Mouse (Mus musculus): ENCODE results near the gene BC030867. TPM values are rescaled to one million over a fixed set of nuclear protein-coding genes. Genes with fewer than 3 reads are reported as not detected.

BC030867 gene
- polyA plus RNA-seq, 1 experiment: 12.0 TPM

GRCm38 (mm10) chr11:102230006-102230741, 18.5 kb upstream of the BC030867 start, which contains the start of gene Hdac5:
Hdac5 (minus strand) TSS chr11:102230166.
- TF ChIP-seq MAX (IDR thresholded peaks at IDR 0.05): no peak
- TF ChIP-seq CEBPB (IDR thresholded peaks at IDR 0.05; ENCODE audit: low read depth): peak; percentile 25
- peak; percentile 94 for TF ChIP-seq USF1 (IDR thresholded peaks at IDR 0.05; ENCODE audit: low read depth)
- H3K27me3 ChIP-seq (ENCODE audit: control insufficient read depth, insufficient read depth, insufficient read length): no peaks in the 10 kb centered on the region
- peak within 1 kb of the TSS; percentile 81 for H3ac ChIP-seq (ENCODE audit: control insufficient read depth, insufficient read length, low read depth)
- H3K79me3 ChIP-seq (ENCODE audit: low read depth): peaks cover 2% of the 10 kb centered on the region
- H3K36me3 ChIP-seq (ENCODE audit: control insufficient read depth, insufficient read depth): no peaks in the 10 kb centered on the region
- no peaks in the 10 kb centered on the region for H3K79me2 ChIP-seq (ENCODE audit: control insufficient read depth, insufficient read depth)
- peak within 1 kb of the TSS; percentile 53 for H3K4me3 ChIP-seq (ENCODE audit: insufficient read depth, poor library complexity, severe bottlenecking)

- Histone ChIP-seq H3K4me3 (ENCODE audit: insufficient read depth, poor library complexity, severe bottlenecking) (no peak overlapping the region), H3K79me3 (ENCODE audit: low read depth) (no peaks in the 10 kb centered on the region), H3K36me3 (ENCODE audit: control insufficient read depth, insufficient read depth) (no peaks in the 10 kb centered on the region), H3K79me2 (ENCODE audit: control insufficient read depth, insufficient read depth) (no peaks in the 10 kb centered on the region), H3K27me3 (ENCODE audit: control insufficient read depth, insufficient read depth, insufficient read length) (no peaks in the 10 kb centered on the region), H3ac (ENCODE audit: control insufficient read depth, insufficient read length, low read depth) (no peak overlapping the region)
- TF ChIP-seq USF1 (IDR thresholded peaks at IDR 0.05; ENCODE audit: low read depth): no peak
- TF ChIP-seq MAX (IDR thresholded peaks at IDR 0.05): no peak
- TF ChIP-seq MYOG (IDR thresholded peaks at IDR 0.05; ENCODE audit: control insufficient read depth, extremely low read depth, insufficient read length): no peak
- no peak for TF ChIP-seq CTCF (IDR thresholded peaks at IDR 0.05; ENCODE audit: control insufficient read depth, insufficient read depth, insufficient read length)
- TF ChIP-seq FOSL1 (IDR thresholded peaks at IDR 0.05; ENCODE audit: insufficient read depth, low read length, poor library complexity, severe bottlenecking): no peak
These were observed 12.7 kb upstream of the BC030867 start for GRCm38 (mm10) chr11:102236022-102236421.

- no peaks in the 10 kb centered on the region for H3K27me3 ChIP-seq (ENCODE audit: control insufficient read depth, insufficient read depth, insufficient read length)
- no peak for TF ChIP-seq CEBPB (IDR thresholded peaks at IDR 0.05; ENCODE audit: low read depth)
- no peak for TF ChIP-seq CTCF (IDR thresholded peaks at IDR 0.05; ENCODE audit: control insufficient read depth, insufficient read depth, insufficient read length)
- no peak for TF ChIP-seq MYOG (IDR thresholded peaks at IDR 0.05; ENCODE audit: control insufficient read depth, extremely low read depth, insufficient read length)
- TF ChIP-seq FOSL1 (IDR thresholded peaks at IDR 0.05; ENCODE audit: insufficient read depth, low read length, poor library complexity, severe bottlenecking): no peak
- TF ChIP-seq MYOD1 (IDR thresholded peaks at IDR 0.05; ENCODE audit: control insufficient read depth, insufficient read length, low read depth): no peak
- no peak for TF ChIP-seq USF1 (IDR thresholded peaks at IDR 0.05; ENCODE audit: low read depth)
- no peak for TF ChIP-seq MAX (IDR thresholded peaks at IDR 0.05)
- H3K36me3 ChIP-seq (ENCODE audit: control insufficient read depth, insufficient read depth): no peaks in the 10 kb centered on the region
- no peaks in the 10 kb centered on the region for H3K79me2 ChIP-seq (ENCODE audit: control insufficient read depth, insufficient read depth)
- H3ac ChIP-seq (ENCODE audit: control insufficient read depth, insufficient read length, low read depth): no peak overlapping the region
- H3K79me3 ChIP-seq (ENCODE audit: low read depth): no peaks in the 10 kb centered on the region
- no peak overlapping the region for H3K4me3 ChIP-seq (ENCODE audit: insufficient read depth, poor library complexity, severe bottlenecking)
These were observed 8.0 kb upstream of the BC030867 start for GRCm38 (mm10) chr11:102240636-102241035.

DNA sequence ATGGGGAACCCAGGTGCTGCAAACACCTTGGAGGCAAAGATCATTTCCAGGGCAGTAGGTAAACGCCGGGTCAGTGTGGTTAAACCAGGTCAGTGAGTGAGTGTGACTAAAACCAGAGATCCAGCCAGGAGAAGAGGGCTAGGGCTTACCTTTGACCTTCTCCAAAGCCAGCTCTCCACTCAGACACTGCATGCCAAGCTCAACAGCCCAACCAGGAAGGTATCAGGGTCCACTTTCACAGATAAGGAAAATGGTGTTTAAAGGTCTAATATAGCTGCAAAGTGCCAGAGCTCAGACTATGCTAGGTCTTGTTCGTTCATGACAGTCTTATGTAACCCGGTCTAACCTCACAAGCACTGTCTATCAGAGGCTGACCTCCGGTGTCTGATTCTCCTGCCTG, 7.4 kb upstream of the BC030867 start:
- no peaks in the 10 kb centered on the region for H3K36me3 ChIP-seq (ENCODE audit: control insufficient read depth, insufficient read depth)
- no peak overlapping the region for H3ac ChIP-seq (ENCODE audit: control insufficient read depth, insufficient read length, low read depth)
- no peaks in the 10 kb centered on the region for H3K27me3 ChIP-seq (ENCODE audit: control insufficient read depth, insufficient read depth, insufficient read length)
- H3K4me3 ChIP-seq (ENCODE audit: insufficient read depth, poor library complexity, severe bottlenecking): no peak overlapping the region
- H3K79me3 ChIP-seq (ENCODE audit: low read depth): no peaks in the 10 kb centered on the region
- H3K79me2 ChIP-seq (ENCODE audit: control insufficient read depth, insufficient read depth): no peaks in the 10 kb centered on the region
- no peak for TF ChIP-seq CTCF (IDR thresholded peaks at IDR 0.05; ENCODE audit: control insufficient read depth, insufficient read depth, insufficient read length)
- TF ChIP-seq USF1 (IDR thresholded peaks at IDR 0.05; ENCODE audit: low read depth): no peak
- no peak for TF ChIP-seq FOSL1 (IDR thresholded peaks at IDR 0.05; ENCODE audit: insufficient read depth, low read length, poor library complexity, severe bottlenecking)
- TF ChIP-seq CEBPB (IDR thresholded peaks at IDR 0.05; ENCODE audit: low read depth): no peak
- no peak for TF ChIP-seq MAX (IDR thresholded peaks at IDR 0.05)
- TF ChIP-seq MYOG (IDR thresholded peaks at IDR 0.05; ENCODE audit: control insufficient read depth, extremely low read depth, insufficient read length): no peak
- TF ChIP-seq MYOD1 (IDR thresholded peaks at IDR 0.05; ENCODE audit: control insufficient read depth, insufficient read length, low read depth): no peak

DNA sequence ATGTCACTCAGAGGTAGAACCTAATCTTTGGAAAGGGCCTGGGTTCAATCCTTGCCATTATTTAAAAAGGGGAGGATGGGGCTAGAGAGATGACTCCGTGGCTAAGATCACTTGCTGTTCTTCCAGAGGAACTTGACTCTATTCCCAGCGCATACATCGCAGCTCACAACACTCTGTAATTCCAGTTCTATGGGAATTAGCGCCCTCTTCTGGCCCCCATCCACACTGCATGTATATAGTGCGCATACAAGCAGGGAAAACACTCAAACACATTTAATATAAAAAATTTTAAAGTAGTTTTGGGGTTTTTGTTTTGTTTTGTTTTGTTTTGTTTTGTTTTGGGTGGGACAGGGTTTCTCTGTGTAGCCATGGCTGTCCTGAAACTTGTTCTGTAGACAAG, 6.8 kb upstream of the BC030867 start:
- no peak overlapping the region for H3ac ChIP-seq (ENCODE audit: control insufficient read depth, insufficient read length, low read depth)
- no peaks in the 10 kb centered on the region for H3K79me2 ChIP-seq (ENCODE audit: control insufficient read depth, insufficient read depth)
- H3K36me3 ChIP-seq (ENCODE audit: control insufficient read depth, insufficient read depth): no peaks in the 10 kb centered on the region
- H3K27me3 ChIP-seq (ENCODE audit: control insufficient read depth, insufficient read depth, insufficient read length): no peaks in the 10 kb centered on the region
- TF ChIP-seq MYOD1 (IDR thresholded peaks at IDR 0.05; ENCODE audit: control insufficient read depth, insufficient read length, low read depth) (no peak), FOSL1 (IDR thresholded peaks at IDR 0.05; ENCODE audit: insufficient read depth, low read length, poor library complexity, severe bottlenecking) (no peak), USF1 (IDR thresholded peaks at IDR 0.05; ENCODE audit: low read depth) (no peak), CTCF (IDR thresholded peaks at IDR 0.05; ENCODE audit: control insufficient read depth, insufficient read depth, insufficient read length) (no peak), MAX (IDR thresholded peaks at IDR 0.05) (no peak), CEBPB (IDR thresholded peaks at IDR 0.05; ENCODE audit: low read depth) (no peak), MYOG (IDR thresholded peaks at IDR 0.05; ENCODE audit: control insufficient read depth, extremely low read depth, insufficient read length) (no peak)
- no peak overlapping the region for H3K4me3 ChIP-seq (ENCODE audit: insufficient read depth, poor library complexity, severe bottlenecking)
- no peaks in the 10 kb centered on the region for H3K79me3 ChIP-seq (ENCODE audit: low read depth)

Measured in C2C12 (cell line).